Mouse (Mus musculus) cerebellum, adult (tissue): ENCODE data around the gene Hsf2bp.

Experiments
- ATAC-seq: cut with Nextera tagmentation; 2 replicates; pipeline ENCODE4 v1.9.2; 2017; ENCODE audit warnings: mild to moderate bottlenecking, moderate library complexity, mixed read lengths; ENCODE audit not compliant: insufficient number of reproducible peaks, low FRiP score, low TSS enrichment

Hsf2bp gene

DNA sequence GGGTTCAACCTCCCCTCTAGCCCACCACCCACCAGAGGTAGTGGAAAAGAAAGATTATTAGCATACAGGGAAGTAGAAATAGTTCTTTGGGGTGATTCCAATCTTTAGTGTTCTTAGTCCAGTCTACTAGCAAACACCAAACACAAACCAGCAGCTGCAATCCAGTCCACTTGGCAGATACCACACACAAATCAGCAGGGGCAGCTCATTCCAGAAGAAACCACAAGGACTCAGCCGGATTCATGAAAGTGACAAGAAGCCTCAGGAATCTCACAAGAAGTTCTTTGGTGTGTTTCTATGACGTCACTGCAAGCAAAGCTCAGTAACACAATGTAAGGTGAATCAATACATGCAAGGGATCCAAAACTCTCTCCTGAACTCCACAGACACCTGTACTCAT is 44.1 kb downstream of the Hsf2bp start:
- ATAC-seq: no peak

DNA sequence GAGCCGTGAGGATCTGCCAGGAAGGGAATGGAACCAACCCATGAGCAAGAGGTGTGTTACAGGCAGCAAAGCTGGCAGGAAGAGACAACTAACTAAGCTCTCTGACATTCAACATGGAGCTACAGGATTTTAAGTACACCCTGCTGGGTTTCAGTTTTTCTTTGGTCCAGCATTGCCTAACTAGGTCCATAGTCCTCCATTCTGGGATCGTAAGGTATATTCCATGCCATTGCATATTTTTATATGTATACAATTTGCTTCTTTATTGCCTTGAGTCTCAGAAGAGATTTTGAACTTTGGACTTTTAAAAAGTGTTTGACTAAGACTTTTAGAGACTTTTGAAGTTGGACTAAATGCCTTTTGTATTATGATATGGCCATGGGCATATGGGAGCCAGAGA is 47.1 kb downstream of the Hsf2bp start:
- ATAC-seq: no peak

DNA sequence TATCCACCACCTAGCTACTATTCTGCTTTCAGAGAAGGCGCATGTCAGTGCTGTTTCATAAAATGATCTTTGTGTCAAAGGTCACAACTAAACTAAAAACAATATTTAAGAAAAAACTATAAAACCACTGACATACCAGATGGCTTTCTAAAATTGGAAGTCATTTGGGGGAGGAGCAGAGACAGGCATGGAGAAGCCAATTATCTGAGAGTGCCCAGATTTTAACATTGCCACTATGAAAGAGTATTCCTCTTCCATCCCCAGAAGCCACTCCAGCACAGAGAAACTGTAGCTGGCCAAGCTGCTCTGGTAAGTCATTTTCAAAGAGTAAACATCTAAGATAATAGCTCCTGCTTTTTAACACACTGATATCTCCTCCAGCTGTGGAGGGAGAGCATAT is 49.2 kb downstream of the Hsf2bp start:
- ATAC-seq: no peak

DNA sequence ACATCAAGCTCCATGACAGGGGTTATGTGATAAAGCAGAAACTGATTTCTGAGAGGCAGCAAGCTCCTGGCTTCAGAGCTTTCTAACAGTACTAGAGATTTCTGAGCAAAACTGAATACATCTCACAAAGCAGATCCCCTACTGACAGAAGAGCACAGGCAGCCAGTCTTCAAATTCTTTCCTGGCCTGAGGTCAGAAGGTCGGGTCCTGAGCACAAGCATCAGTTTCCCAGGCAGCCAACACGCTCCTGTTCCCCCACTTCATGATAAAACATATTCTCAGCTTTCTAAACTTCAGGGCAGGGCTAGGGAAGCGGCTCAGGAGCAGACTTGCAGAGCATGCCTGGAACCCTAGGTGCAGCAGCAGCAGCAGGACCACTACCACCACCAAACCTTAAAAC is 52.7 kb downstream of the Hsf2bp start:
- no peak for ATAC-seq

DNA sequence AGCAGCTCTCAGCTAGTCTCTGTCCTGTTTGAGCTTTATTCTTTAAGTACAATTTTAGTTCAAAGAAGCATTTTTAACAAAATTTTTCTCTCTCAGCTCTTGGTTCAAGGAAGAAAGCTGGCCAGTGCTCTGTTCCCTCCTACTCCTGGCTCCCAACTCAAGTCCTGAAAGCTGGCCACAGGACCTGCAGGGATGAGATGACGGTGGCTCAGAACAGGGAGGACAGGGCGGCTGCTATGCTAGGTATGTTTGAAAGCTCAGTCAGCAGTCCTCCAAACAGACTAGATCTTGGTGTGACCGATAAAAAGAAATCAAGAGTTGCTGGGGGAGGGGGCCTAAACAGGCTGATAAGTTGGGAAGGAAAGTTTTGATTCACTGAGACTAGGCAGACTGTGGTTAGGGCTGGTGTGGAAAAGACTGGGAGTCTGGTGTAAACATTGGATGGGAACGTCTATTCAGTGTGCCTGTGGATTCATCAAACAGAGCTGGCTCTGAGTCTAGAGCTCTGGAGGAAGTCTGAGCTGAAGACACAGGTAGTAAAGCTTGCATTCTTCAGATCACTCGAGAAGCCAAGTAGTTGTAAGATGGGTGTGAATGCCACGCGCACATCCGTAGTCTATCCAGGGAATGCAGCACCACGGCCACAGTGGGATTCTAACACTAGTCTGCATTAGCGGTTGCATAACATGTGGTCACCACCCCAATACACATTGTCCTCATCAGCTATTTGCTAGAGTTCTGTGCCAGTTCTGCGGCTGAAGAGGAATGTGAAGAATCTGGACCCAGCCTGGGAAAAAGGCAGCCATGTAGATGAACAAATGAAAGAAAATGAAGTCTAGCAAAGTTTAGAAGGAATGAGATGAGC is 53.6 kb downstream of the Hsf2bp start:
- ATAC-seq: no peak

DNA sequence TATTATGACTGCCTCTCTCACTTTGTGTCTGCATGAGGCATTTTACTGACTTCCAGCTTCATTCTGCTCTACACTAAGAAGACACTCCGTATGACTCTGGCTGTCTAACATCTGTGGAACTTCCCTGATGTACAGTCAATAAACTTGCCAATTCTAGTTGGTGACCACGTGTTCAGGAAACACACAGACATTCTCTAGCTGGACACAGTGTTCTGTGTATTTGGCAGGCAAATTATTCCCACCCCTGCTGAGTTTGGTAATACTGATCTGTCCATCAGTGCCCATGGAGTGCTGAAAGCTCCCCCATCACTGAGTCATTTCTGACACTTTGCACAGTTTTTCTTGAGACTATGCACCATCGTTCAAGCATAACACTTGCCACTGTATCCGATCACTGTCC is 56.3 kb downstream of the Hsf2bp start:
- ATAC-seq: no peak

DNA sequence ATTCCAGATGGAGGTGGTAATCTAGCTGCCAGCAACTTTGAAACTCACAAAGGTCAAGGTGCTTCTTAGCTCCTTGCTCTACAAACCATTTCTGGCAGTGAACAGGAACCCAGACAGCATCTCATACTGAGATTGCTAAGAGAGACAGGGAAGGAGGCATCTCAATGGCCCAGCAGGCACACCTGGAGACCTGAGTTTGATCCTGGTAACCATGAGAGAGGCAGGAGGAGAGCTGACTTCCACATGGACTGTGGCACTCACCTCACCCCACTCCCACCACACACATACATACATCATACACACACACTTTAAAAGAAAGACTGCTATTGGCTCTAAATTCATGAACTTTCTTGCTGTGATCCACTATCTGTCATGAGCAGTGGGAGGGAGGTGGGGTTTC is 59.0 kb downstream of the Hsf2bp start:
- no peak for ATAC-seq

DNA sequence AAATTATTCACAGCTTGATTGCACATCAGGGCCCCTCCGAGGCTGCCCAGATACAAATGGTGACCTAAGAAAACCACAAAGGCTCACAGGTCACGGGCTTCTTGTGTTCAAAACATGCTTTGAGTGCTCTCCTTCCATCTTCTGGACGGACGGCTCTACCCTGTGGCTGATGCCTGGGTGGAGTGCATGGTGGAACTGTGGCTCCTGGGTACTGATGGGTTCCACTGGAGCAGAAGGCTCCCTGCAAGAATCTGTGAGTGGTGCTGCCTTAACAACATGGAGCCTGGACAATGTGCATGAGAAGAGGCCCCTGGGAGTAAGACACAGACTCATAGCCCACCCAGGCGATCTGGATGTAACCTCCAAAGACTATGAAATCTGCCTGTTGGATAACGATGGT is 59.6 kb downstream of the Hsf2bp start:
- ATAC-seq: no peak

DNA sequence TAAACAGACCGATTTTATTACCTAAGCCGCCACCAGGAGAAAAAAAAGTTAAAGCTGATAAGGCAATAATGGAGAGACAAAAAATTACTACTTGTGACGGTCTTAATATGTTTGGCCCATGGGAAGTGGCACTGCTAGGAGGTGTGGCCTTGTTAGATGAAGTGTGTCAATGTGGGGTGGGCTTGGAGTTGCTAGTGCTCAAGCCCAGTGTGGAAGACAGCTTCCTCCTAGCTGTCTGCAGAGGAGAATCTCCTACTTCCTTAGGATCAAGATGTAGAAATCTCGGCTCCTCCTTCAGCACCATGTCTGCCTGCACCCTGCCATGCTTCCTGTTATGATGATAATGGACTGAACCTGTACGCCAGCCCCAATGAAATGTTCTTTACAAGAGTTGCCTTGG is 61.5 kb downstream of the Hsf2bp start:
- no peak for ATAC-seq

DNA sequence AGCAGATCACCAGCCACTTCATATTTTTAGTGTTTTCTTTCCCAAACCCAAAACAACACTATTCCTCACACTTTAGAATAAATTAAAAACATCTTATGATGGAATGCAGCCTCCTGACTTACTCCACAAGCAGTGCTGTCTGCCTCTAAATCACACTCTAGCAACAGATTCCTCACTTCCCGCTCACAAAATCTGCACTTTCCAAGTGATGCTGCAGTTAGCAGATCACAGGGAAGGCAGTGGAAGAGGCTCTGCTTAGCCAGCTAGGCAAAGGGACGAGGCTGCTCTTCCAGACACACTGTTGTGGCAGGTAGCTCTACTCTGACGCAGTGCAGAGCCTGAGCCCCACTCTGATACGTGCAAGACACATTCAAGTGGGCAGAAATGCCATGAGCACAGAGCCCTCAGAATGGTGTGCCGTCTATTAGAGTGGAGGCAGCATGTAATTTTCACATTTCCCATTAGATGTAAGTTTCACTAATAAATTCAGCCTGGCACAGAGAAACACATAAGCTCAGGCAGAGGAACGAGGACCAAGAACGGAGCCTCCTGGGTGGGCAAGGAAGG is 62.4 kb downstream of the Hsf2bp start:
- ATAC-seq: no peak

DNA sequence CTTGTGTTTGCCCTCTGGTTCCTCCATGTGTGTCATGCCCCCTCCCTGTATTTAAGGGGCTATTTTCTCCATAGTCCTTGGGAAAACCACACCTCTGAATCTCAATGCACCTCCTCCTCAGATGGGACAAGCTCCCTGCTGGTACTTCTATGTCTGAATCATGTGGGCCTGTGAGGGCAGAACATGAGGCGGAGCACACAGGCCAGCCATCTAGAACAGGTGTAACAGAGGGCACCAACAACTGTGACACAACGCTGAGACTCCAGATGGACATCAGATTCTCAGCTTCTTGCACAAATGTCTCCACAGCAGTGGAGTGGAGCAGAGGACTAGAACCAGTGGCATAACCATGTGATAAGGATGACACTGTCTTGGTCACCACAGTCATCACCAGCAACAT is 65.3 kb downstream of the Hsf2bp start:
- no peak for ATAC-seq

DNA sequence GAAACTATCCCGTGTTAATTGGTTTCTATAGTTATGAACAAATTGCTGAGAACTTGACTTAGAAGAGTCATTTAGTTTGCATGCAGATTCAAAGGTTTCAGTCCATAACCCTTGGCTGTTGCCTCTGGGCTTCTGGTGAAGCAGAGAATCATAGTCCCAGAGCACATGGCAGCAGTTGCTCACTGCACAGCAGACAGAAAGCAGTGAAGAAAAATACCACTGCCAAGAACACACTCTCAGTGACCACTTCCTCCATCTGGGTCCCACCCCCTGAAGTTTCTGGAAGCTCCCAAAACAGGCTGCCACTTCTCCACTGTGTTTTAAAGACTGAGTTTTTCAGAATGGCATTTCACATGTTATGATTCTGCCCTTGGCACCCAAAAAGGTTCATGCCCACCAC is 67.3 kb downstream of the Hsf2bp start:
- ATAC-seq: no peak

DNA sequence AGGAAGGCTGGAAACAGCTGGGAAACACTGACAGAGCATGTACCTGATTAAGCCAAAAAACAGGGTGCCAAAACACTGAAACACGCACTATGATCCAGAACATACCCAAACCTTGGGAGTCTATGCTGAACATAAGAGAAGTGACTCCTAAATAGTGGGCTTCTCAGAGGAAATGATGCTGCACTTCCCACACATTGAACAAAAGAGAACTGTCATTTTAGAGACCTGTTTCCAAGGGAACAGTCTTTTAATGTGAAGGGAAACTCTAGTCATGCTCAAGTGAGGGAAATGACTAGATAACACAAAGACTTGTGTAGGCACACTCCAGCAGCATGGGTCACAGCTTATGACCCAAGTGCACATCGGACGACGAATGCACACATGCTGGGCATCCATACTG is 68.8 kb downstream of the Hsf2bp start:
- no peak for ATAC-seq

DNA sequence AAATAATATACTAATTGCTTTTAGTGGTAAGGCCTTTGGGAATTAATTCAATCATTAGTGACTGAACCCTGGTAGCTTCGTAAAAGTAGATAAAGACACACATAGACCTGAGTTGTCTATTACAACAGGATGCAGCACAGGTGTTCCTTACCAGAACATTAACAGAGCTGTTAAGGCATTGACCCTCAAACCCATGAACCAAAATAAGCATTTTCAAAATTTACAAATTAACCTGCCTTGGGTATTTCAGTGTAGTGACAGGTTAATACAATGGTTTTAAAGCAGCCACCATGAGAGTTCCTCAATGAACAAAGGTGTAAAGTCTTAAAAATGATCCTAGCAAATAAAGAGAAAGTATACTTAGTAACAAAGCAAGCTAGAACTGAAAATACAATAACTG is 69.6 kb downstream of the Hsf2bp start:
- no peak for ATAC-seq

DNA sequence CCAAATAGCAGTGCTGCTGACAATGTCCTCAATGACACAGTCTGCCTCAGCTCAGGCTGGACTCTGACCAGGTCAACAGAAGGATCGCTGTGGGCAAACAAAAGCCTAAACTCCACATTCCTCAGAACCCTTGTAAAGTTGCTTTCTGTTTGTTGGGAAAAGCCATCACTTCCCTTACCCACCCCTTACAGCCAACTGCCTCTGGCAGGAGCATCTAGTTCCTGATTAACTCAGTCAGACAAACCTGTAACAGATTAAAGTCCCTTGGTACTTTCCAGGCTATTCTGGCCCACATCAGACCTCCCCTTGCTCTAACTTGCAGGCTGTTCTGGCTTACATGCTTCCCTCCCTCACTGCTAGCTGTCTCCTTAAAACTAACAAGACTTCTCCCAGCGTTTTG is 70.5 kb downstream of the Hsf2bp start:
- no peak for ATAC-seq

DNA sequence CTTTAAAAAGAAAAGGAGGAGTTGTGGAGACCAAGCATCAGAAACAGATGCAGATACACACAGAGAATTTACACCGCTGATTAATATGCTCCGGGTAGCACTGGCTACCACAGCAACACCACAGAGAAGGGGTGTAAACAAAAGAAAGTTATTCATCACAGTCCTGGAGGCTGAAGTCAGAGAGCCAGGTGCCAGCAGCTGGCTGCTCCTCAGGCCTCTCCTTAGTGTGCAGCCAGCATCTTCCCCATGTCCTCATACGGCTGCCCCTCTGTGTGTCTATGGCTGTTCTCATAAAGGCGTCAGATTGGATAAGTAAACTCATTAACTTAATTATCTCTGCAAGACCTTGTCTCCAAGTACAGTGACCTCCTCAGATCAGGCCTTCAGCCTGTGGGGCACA is 73.2 kb downstream of the Hsf2bp start:
- ATAC-seq: no peak

DNA sequence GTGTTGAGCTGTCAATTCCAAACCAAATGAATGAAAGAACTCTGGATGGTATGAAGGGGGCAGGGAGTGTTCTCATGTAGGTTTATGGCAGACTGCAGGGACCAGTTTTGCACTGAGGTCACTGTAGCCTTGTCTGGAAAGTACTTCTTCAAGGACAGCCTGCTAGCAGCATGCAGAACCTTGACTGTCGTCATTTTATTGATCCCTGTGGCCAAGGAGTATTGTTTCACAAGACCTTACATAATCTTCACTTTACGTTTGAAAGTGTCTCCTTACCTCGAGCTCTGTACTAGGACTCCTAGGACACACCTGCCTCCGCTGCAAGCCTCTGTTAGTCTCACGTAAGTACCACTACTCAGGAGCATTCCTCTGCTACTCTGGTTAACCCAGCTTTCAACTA is 73.9 kb downstream of the Hsf2bp start:
- ATAC-seq: no peak

DNA sequence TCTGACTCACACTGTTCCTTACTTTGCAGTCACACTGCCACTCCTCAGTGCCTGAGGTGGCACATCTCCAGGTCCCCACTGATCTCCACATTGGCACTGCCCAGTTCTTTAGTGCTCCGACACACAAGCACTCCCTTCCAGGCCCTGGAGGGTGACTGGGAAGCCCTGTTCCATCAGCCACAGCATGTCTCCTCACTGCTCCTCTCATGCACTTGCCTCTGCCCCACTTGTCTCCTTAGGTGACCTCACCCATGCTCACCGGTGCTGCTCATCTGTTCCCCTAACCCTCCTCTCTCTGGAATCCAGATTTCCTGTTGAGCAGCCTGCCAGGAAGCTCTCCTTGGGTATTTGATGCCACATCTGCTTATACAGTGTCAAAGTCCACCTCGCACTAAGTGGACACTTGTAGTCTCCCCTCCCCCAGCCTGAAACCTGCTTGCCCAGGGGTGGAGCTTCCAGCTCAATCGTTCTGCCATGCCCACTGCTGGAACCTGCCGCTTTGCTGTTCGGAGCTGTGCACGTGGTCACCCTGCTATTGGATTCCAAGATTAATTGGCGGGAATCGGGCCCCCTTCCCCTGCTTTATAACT is 81.5 kb downstream of the Hsf2bp start:
- ATAC-seq: no peak

DNA sequence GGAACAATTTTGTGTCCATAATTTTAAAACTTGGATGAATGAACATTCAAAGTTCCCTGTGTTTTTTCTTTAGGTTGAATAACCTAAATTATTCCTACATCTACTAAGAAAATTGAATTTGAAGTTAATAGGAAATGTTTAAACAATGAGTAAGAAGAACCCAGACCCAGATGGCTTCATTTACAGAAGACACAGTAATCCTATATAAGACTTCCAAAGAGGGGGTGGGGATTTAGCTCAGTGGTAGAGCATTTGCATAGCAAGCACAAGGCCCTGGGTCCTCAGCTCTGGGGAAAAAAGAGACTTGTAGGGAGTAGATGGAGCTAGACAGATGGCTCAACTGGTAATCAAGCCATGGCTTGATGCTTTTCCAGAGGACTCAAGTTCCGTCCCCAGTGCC is 87.1 kb downstream of the Hsf2bp start:
- ATAC-seq: no peak

DNA sequence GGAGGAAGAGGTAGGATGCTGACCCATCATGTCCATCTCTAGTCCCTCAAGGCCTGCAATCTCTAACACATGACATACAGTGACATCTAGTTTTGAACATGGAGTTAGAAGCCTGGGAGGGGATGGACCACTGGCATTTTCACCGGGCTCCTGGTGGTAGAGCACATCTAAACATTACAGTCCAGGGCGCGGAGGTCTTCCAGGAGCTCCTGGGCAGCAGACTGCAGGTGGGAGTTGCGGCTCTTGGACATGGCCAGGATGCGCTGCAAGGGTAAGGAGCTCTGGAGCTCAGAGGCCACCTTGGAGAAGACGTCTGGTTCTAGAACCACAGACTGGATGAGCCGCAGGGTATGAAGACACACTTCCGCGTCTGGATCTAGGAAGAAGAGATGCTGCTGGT is 89.7 kb downstream of the Hsf2bp start:
- no peak for ATAC-seq

DNA sequence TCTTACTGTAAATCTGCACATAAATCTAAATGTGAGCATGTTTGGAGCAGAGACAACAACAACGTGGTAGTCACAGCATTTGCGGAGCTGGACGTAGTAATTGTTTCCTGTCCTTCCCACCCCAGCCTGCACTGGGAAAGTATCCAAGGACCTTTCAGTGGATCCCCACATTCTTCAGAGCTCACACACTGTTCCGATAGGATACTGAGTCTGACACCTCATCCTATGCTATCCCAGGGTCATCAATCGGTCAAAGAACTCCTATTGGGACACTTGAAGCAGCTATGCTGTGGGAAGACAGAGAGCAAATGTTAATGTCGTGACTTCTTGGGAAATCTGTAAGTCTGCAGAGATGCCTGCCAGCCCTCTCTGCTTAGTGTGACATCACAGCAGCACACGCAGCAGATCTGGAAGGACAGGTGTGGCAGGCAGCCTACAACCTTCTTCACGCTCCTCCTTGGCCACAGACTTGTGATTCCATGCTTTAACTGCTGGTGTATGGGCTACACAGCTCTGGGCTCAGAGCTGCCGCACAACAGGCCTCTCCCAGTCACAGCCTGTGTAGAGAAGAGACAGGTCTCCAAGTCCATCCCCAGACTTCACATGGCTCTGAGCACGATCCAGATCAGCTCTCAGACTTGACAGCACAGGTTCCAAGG is 92.1 kb downstream of the Hsf2bp start:
- ATAC-seq: no peak
